Mouse (Mus musculus) neural tube, embryonic 14.5 days (tissue): ENCODE measurements around the gene Numbl. TPM values are rescaled to one million over a fixed set of nuclear protein-coding genes. Genes with fewer than 3 reads are reported as not detected.

Experiments
- ATAC-seq: fragments of 200-750 bp; cut with Nextera tagmentation; 2 replicates; pipeline ENCODE4 v1.8.0; 2017; ENCODE audit warnings: low read depth, mild to moderate bottlenecking, moderate TSS enrichment, moderate library complexity
- H3K27ac ChIP-seq: fragments of 300-500 bp; sonication (generic); 2 replicates; pipeline ENCODE4 v1.5.1; 2014; ENCODE audit warnings: low read depth, mild to moderate bottlenecking, control low read depth, low read length, moderate library complexity, mixed read lengths
- H3K27me3 ChIP-seq: fragments of 300-500 bp; sonication (generic); 2 replicates; pipeline ENCODE4 v1.6.1; 2014; ENCODE audit warnings: low read length; ENCODE audit not compliant: control insufficient read depth, insufficient read depth
- H3K36me3 ChIP-seq: fragments of 300-500 bp; sonication (generic); 2 replicates; pipeline ENCODE4 v1.6.1; 2014; ENCODE audit warnings: low read length, mixed read lengths; ENCODE audit not compliant: control insufficient read depth, insufficient read depth
- H3K4me1 ChIP-seq: fragments of 300-500 bp; sonication (generic); 2 replicates; pipeline ENCODE4 v1.6.1; 2014; ENCODE audit warnings: low read length; ENCODE audit not compliant: control insufficient read depth, insufficient read depth
- H3K4me2 ChIP-seq: fragments of 300-500 bp; sonication (generic); 2 replicates; pipeline ENCODE4 v1.6.1; 2014; ENCODE audit warnings: mild to moderate bottlenecking, low read depth, low read length, control low read depth
- H3K4me3 ChIP-seq: fragments of 300-500 bp; sonication (generic); 2 replicates; pipeline ENCODE4 v1.5.1; 2014; ENCODE audit warnings: low read depth, low read length, control low read depth, mixed read lengths
- H3K9ac ChIP-seq: fragments of 300-500 bp; sonication (generic); replicated peaks from 2 replicates; pipeline ENCODE4 v1.6.1; 2014; ENCODE audit warnings: low read depth, mild to moderate bottlenecking, control low read depth, low read length, mixed read lengths
- H3K9me3 ChIP-seq: fragments of 300-500 bp; sonication (generic); 2 replicates; pipeline ENCODE4 v1.6.1; 2016; ENCODE audit warnings: low read length; ENCODE audit not compliant: control insufficient read depth
- WGBS: fragments of 180-500 bp; shearing (Covaris S2); extraction: QIAGEN DNeasy Blood & Tissue Kit; methylation state at CpG from one replicate; pipeline ENCODE4 v1.1.7; 2014; 5-methylcytosine and 5-hydroxymethylcytosine counted together
- polyA plus RNA-seq: library from polyadenylated mRNA; unstranded; fragments of >200 nt; fragmentation: Nextera tagmentation; extraction: Ambion mirVana; gene quantifications from 2 replicates; pipeline ENCODE4 v1.2.1, GENCODE M21; 2014

Gene Numbl
- polyA plus RNA-seq, 1 experiment from 2014 or later = 27.9 TPM

- H3K9me3 ChIP-seq = no peaks in the 10 kb centered on the region
- ATAC-seq = no peak
- H3K36me3 ChIP-seq = no peaks in the 10 kb centered on the region
- H3K4me2 ChIP-seq = 0 out of 2 replicates have a peak overlapping the region, but pooled peaks have one; percentile 52
- peaks cover 89% of the 10 kb centered on the region for H3K27me3 ChIP-seq
- H3K27ac ChIP-seq = no peak overlapping the region
- no peak overlapping the region for H3K4me3 ChIP-seq
- no peak overlapping the region for H3K9ac ChIP-seq
- H3K4me1 ChIP-seq = peaks cover 16% of the 10 kb centered on the region; the same call in 1 of the 2 replicates
- 16% methylated on average over 17 of the region's 17 CpGs for WGBS
These were observed 71.7 kb downstream of the Numbl start for GRCm38 (mm10) chr7:27329981-27330380.

- Histone ChIP-seq H3K4me3 (peak overlapping the region; percentile 27), H3K9ac (no peak overlapping the region), H3K27me3 (peaks cover 84% of the 10 kb centered on the region), H3K36me3 (no peaks in the 10 kb centered on the region), H3K4me2 (peak overlapping the region; percentile 52), H3K4me1 (peaks cover 16% of the 10 kb centered on the region; the same call in 1 of the 2 replicates), H3K9me3 (no peaks in the 10 kb centered on the region), H3K27ac (no peak overlapping the region)
- ATAC-seq = no peak
- under 1% methylated on average over 39 of the region's 39 CpGs for WGBS
These were observed 72.7 kb downstream of the Numbl start for GRCm38 (mm10) chr7:27330709-27331540.

- H3K9ac ChIP-seq = no peak overlapping the region
- H3K4me3 ChIP-seq = no peak overlapping the region; the same call in 1 of the 2 replicates
- no peak for ATAC-seq
- peaks cover 78% of the 10 kb centered on the region for H3K27me3 ChIP-seq
- no peaks in the 10 kb centered on the region for H3K9me3 ChIP-seq
- H3K27ac ChIP-seq = no peak overlapping the region
- WGBS = 5% methylated on average over 8 of the region's 8 CpGs
- H3K4me2 ChIP-seq = peak overlapping the region; percentile 52; the same call in 1 of the 2 replicates
- H3K36me3 ChIP-seq = no peaks in the 10 kb centered on the region
- H3K4me1 ChIP-seq = peaks cover 16% of the 10 kb centered on the region; the same call in 1 of the 2 replicates
These were observed 73.3 kb downstream of the Numbl start for GRCm38 (mm10) chr7:27331541-27331851.

Other genes with a start within 250 kb of the Numbl start
- not detected in 2 replicates for gene Cyp2a12, start 229.4 kb upstream of the Numbl start, polyA plus RNA-seq
- not detected in 2 replicates for gene Cyp2f2, start 138.5 kb upstream of the Numbl start, polyA plus RNA-seq
- gene Cyp2t4, start 104.7 kb upstream of the Numbl start, polyA plus RNA-seq = 0.16 TPM in 1 of 2 replicates, not detected in the other
- gene Egln2, start 91.6 kb upstream of the Numbl start, polyA plus RNA-seq = 46.9 and 48.3 TPM in 2 replicates
- 100.0 and 100 TPM in 2 replicates for gene Rab4b, start 79.5 kb upstream of the Numbl start, polyA plus RNA-seq
- gene Gm21983, start 77.3 kb upstream of the Numbl start, polyA plus RNA-seq = 0.94 TPM in 1 of 2 replicates, not detected in the other
- gene Mia, start 77.3 kb upstream of the Numbl start, polyA plus RNA-seq = 14.7 and 24.4 TPM in 2 replicates
- gene BC024978, start 62.7 kb upstream of the Numbl start, polyA plus RNA-seq = 3.6 TPM in 2 replicates
- gene Snrpa, start 62.2 kb upstream of the Numbl start, polyA plus RNA-seq = 197 and 207 TPM in 2 replicates
- 6.6 and 7.2 TPM in 2 replicates for gene Itpkc, start 29.8 kb upstream of the Numbl start, polyA plus RNA-seq
- 16.7 and 20.9 TPM in 2 replicates for gene Coq8b, start 25.4 kb upstream of the Numbl start, polyA plus RNA-seq
- gene Ltbp4, start 79.3 kb downstream of the Numbl start, polyA plus RNA-seq = 5.8 and 11.5 TPM in 2 replicates
- gene Shkbp1, start 97.6 kb downstream of the Numbl start, polyA plus RNA-seq = 29.6 and 35.6 TPM in 2 replicates
- gene Gm20479, start 99.0 kb downstream of the Numbl start, polyA plus RNA-seq = not detected in 2 replicates
- 3.9 and 5.6 TPM in 2 replicates for gene Sptbn4, start 189.3 kb downstream of the Numbl start, polyA plus RNA-seq
- 12.1 and 23.0 TPM in 2 replicates for gene Blvrb, start 189.5 kb downstream of the Numbl start, polyA plus RNA-seq
- gene Sertad3, start 215.3 kb downstream of the Numbl start, polyA plus RNA-seq = 5.7 and 10.0 TPM in 2 replicates
- gene Sertad1, start 228.5 kb downstream of the Numbl start, polyA plus RNA-seq = 6.1 and 10.7 TPM in 2 replicates
- 0.43 and 1.1 TPM in 2 replicates for gene Prx, start 240.9 kb downstream of the Numbl start, polyA plus RNA-seq